Mouse (Mus musculus): ENCODE results near the gene Kalrn.
A peak's percentile ranks its signal among the peaks of the same experiment; 100 is the strongest.
"Not testable (repeated sequence)": the region's sequence is repeated elsewhere in the genome, so short reads cannot be mapped to it uniquely, and the experiment has no call there.

Kalrn gene

GRCm38 (mm10) chr16:34112490-34112889 is 460.8 kb downstream of the Kalrn start:
- no peak for DNase-seq (ENCODE audit: low spot score)

GRCm38 (mm10) chr16:34110840-34111625 is 462.3 kb downstream of the Kalrn start:
- DNase-seq (ENCODE audit: low spot score) = no peak

DNA sequence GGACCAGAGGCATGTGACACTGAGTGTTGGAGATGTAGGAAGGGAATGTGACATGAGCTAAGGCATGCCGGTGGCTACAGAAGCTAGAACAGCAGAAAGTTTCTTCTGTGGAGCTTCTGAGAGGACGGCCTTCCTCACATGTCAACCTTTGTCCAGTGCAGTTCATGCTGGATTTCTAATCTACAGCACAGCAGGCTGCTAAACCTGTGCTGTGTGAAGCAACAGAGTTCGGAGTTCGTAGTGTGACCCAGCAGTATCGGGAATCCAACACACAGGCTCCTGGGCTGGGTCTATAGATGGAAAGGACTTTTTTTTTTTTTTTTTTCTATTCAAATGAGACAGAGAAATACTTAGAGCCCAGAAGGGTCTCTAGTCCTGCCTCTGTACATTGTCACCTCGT is 468.9 kb downstream of the Kalrn start:
- DNase-seq (ENCODE audit: low spot score) = no peak

- no peak for DNase-seq (ENCODE audit: low spot score)
Measured at GRCm38 (mm10) chr16:34102742-34103141, 470.6 kb downstream of the Kalrn start.

DNA sequence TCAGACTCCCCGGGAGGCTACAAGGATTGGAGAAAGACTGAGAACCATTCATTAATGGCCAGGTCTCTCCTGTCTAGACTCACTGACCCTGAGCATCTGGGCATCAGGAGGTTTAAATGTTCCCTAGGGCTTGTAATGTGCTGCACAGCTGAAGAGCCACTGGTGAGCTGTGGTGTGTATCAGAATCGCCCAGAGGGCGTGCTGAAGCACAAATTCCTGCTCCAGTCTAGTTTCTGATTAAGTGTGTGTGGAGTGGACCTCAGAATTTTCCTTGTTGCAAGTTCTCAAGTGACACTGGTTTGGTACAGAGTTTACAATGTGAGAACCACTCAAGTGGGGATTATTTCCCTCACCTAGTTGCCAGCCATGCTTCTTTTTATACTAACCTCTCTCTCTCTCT is 473.5 kb downstream of the Kalrn start:
- DNase-seq (ENCODE audit: low spot score) = no peak

GRCm38 (mm10) chr16:34095548-34096141 is 477.7 kb downstream of the Kalrn start:
- DNase-seq (ENCODE audit: low spot score) = peak; percentile 56

DNA sequence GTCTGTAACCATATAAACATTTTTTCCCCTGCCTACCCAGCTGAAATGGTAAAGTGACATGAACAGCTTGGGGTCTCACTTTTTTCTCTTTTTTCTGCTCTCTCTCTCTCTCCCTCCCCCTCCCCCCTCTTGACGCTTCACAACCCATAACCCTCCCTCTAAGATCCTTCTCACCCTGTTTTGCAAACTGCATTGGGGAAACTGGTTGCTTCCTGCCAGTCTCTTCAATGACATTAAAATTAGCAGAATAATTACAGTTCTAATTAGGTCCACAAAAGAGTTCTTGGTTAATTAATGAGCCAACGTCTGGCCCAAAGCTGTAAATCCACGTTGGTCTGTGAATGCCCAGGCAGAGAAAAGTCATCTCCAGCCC is 478.3 kb downstream of the Kalrn start:
- no peak for DNase-seq (ENCODE audit: low spot score)

DNA sequence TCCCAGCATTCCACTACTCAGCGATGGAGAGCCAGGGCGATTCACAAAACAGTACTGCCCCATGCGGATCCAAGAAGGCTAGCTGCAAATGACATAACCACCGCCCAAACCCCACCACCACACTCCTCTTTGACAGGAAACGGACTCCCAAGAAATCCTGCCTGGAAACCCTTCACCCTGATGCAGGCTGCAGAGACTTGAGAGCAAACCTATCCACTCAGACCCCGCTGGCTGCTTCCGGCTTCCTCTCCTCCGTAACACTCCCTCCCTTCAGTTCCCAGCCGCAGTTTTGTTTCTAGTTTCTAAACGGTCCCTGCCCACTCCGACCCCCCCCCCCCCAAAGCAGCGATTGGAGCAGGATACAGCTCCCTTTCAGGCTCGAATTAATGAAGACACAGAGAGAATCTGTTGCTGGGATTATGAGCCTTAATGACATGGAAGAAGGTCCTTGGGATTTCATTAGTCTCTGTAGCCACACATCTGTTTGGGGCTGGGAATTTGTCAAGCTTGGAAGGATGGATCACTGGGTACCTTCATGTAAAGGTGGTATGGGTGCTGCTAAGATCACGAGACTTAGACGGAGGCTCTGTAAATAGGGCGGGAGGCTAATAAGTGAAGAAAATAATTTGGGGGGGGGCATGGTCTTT is 478.8 kb downstream of the Kalrn start:
- DNase-seq (ENCODE audit: low spot score) = no peak

DNA sequence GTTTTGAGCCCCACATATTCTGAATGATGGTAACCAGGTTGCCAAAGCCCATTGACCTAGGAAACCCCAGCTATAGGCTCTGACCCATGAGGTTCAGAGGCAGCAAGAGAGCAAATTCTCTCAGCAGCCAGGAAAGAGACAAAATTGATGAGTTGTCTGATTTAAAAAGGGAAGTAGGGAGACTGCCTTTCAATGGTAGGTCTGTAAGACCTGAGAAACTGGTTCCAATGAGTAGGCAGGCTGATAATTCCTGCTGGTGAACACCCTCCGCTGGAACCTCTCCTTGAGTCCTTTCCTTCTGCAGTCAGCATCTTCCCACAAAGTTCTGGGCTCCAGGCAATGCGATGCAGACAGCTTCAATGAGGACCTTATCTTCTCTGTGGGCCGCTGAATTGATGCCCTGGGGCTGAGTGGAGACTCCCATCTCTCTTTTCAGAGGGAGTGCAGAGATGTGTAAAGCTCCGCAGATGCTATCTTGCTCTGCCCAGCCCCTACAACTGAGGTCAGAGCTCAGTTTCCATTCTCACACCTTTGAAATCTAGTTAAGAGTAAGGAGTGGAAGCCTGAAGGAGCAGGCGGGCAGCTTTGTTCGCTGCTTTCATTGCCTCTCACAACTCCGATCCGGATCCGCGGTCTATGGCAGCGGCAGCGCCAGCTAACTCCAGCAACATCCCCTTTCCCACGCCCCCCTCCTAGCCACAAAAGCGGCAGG is 479.4 kb downstream of the Kalrn start:
- no peak for DNase-seq (ENCODE audit: low spot score)

DNA sequence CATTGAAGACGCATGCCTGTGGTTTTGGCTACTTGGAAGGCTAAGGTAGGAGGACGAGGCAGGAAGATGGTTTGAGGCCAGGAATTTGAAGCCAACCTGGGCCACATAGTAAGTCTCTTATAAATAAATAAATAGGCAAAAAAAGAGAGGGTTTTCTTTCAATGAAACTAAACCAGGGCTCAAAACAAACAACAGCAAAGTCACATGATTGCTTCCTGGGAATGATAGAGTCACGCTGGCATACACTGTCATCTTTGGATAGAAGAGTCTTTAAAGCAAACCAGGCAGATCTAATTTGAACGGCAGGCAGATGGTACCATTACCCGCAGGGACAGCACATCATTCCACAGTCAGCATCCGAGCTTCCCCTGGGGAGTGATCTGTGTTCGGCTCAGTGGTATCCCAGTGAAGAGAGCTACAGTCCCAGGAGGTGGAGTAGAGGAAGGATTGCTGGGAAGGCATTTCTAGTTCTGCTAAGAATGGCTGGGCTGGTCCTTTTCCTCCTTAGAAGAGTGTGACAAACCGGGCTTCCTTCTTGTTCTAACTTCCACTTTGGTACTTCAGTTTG is 483.7 kb downstream of the Kalrn start:
- no peak for DNase-seq (ENCODE audit: low spot score)

DNA sequence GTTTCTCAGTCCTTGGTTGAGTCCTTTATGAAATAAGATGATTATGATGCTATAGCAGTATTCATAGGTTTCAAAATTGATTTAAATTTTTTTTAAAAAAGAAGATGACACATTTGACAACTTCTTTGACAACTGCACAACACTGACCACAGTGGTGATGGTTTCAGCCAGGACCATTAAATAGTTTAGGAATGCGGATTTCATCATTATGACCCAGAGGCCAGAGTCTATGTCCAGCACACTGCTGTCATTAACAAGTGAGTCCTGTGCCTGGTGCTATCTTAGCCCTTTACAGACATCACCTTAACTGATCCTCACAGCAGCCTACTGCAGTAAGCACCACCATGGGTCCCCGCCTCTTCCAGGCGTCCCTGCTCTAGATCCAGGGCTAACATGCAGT is 484.3 kb downstream of the Kalrn start:
- no peak for DNase-seq (ENCODE audit: low spot score)

DNA sequence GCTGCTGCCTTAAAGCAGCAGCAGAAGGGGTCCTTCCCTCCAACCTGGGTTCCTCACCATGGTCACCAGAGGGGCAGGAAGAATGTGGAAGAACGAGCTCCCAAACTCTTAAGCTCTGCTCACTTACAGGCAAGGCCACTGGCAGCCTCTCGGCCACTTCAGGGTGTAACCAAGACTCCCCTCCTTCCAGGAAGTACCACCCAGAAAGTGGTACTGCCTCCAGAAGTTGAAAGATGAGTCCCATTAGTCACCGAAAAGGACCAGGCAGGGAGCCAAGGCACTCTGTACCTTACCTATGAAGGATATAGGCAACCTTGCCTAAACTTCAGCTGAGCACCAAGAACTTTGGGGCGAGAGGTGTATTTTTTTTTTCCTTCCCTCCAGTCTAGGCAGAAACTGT is 485.0 kb downstream of the Kalrn start:
- DNase-seq (ENCODE audit: low spot score) = no peak

DNA sequence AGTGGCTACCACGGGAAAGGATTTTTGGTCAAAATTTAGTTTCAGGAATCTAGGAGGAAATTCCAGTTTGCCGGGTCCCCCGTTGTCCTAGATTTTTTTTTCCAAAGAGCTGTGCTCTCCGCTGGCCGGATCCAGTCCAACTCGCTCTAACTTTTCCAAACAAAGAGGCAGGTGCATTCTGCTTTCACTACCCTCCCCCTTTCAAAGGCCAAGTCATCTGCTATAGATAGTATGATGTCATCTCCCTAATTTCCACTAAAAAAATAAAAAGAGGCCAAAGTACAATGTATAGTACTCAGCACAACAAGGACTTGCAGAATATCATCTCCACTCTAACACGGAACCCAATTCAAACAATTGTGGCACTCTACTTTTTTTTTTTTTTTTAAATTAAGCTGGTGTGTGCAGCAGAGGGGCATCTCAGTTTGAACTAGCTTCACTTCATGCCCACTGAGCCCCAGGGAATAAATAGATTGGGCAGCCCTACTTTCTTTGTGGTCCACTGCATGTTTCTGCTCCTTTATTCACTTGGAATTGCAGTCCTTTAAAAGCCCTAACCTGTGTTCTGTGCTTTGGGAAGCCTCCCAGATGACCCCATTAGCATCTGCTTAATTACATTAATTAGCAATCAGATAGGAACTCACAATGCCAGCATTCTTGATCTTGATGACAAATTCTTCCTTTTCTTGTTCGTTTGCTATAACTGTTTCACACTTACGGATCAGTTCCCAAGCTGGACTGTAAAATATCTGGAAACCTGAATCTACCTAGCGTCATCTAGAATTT is 489.0 kb downstream of the Kalrn start:
- DNase-seq (ENCODE audit: low spot score) = no peak

- DNase-seq (ENCODE audit: low spot score) = no peak
Measured at GRCm38 (mm10) chr16:34082494-34083469, 490.6 kb downstream of the Kalrn start.

DNA sequence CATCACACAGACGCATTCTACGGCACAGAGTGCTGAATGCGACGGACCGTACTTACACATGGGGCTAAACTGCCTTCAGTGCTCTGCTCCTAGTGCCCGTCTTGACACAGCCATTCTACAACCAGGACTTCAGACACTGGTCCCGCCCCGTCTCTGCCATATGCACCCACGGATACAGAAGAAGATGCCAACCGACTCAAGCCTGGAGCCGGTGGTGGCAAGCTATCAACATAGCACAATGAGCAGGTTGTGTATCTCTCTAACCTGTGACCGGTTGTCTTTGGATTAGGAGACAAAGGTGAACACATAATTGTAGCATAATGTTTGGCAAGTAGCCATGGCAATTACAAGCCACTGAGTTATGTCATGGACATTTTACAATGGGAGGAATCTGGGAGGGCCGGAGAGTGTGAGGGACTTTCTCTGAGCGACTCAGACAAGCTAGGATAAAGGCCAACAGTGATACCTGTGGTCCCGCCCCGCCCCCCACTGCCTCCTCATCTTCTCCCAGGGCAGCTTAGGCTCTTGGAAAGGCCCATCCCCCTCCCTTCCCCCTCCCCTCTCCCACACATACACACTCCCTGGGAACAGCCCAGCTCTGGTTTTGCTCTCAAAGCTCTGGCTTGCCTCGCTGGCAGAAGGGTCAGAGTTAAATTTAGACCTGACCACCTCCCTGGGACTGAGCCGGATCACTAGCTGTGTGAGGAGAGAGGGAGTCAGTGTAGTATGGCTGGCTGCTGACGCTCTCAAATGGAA is 491.5 kb downstream of the Kalrn start:
- no peak for DNase-seq (ENCODE audit: low spot score)

DNA sequence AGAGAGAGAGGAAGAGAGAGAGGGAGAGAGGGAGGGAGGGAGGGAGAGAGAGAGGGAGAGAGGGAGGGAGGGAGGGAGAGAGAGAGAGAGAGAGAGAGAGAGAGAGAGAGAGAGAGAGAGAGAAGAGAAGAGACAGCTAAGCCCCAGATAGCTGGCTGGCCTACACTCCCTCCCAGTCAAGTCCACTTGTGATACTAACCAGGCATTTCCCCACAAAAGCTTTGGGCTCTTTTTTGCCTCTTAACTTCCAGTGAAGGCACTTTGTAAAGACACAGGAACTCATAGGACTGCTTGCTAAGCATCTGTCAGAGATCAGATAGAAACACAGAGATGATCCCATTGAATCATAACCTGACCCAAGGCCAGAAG is 492.0 kb downstream of the Kalrn start:
- not testable (repeated sequence) for DNase-seq (ENCODE audit: low spot score)

- DNase-seq (ENCODE audit: low spot score) = no peak
Measured at GRCm38 (mm10) chr16:34080818-34081217, 492.5 kb downstream of the Kalrn start.

DNA sequence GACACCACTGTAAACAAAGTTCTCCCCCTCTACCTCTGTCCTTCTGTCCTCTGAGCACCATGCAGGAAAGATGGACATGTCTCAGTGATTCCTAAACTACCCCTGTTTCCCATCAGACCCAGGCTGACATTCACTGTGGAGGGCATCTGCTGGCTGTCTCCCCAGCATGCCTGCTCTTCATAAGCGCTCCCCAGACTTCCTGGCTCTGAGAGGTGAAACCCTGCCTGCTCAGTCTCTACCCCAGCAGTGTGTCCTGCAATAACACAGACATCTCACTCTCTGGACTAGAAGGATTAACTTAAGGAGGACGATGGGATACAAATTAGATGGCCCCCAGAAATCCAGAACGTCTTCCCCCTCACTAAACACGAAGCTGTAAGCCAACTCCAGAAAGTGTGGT is 493.8 kb downstream of the Kalrn start:
- no peak for DNase-seq (ENCODE audit: low spot score)

DNA sequence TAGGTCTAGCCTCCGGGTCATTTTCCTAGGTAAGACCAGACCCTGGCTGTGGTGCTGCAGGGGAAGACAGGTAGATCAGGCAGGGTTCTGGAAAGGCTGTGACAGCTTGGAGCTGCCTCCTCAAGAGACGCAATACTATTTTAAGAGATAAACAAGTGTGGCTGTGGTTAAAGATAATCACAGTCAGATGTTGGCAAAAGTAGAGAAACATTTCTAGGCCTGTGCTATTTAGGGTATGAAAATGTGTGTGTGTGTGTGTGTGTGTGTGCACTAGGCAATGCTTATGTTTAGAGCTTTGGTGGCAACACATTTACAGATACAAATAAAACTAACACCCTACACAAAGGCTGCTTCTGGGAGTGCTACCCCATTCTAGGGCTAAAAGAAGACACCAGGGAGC is 494.6 kb downstream of the Kalrn start:
- DNase-seq (ENCODE audit: low spot score) = no peak

- DNase-seq (ENCODE audit: low spot score) = no peak
Measured at GRCm38 (mm10) chr16:34076101-34076500, 497.2 kb downstream of the Kalrn start.
